Mouse (Mus musculus): ENCODE results near the gene Ugt1a9.
"Not testable (repeated sequence)": the region's sequence is repeated elsewhere in the genome, so short reads cannot be mapped to it uniquely, and the experiment has no call there.

DNA sequence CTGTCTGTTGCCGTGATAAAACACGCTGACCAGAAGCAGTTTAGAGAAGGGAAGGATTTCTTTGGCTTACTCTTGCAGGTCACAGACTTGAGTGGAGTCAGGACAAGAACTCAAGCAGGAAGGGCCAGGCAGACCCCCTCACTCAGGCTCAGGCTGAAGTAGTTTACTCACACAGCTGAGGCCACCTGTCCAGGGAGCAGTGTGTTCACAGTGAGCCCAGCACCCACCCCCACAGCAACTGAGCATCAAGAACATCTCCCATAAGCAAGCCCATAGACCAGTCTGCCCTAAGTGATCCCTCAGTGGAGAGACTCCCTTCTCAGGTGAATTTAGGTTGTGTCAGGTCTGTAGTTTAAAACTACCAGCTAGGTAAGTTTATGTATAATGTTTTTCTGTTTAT lies 39.0 kb downstream of the Ugt1a9 start:
- not testable (repeated sequence) for TF ChIP-seq CTCF (IDR thresholded peaks at IDR 0.05); EP300 (IDR thresholded peaks at IDR 0.05; ENCODE audit: insufficient read depth, low read depth, low read length)
